Mouse (Mus musculus) small intestine, adult 2 months (tissue): ENCODE measurements around the gene Knl1.

ENCODE experiments used
- CTCF ChIP-seq: fragments of 200-500 bp; IDR thresholded peaks from 2 replicates; pipeline ENCODE4 v1.5.1; 2012; ENCODE audit warnings: low read depth, mild to moderate bottlenecking, control low read depth, inconsistent platforms, low read length, moderate library complexity, mixed read lengths; ENCODE audit not compliant: insufficient replicate concordance, insufficient read length; ENCODE audit errors: extremely low read depth
- POLR2A ChIP-seq: fragments of 200-500 bp; IDR thresholded peaks from 2 replicates; pipeline ENCODE4 v1.6.1; 2012; ENCODE audit warnings: low read depth, mild to moderate bottlenecking, control low read depth, inconsistent platforms, low read length, moderate library complexity

GRCm38 (mm10) chr2:119015604-119016180 lies 31.2 kb upstream of the Knl1 start:
- TF ChIP-seq POLR2A (0 out of 2 replicates have a peak, but pooled peaks have one; percentile 14), CTCF (no peak)
